Mouse (Mus musculus) v-Abl transformed pro-B cells (cell line): ENCODE results near the gene Ranbp3.

Experiments used
- in situ Hi-C, 2 experiments: fragments of 400-800 bp; cut with MboI; formaldehyde crosslinking; loops; one replicate each; pipeline ENCODE4 v1.15.1; 2025; ENCODE audit not compliant: unreplicated experiment in 2 of 2

The Ranbp3 gene

DNA sequence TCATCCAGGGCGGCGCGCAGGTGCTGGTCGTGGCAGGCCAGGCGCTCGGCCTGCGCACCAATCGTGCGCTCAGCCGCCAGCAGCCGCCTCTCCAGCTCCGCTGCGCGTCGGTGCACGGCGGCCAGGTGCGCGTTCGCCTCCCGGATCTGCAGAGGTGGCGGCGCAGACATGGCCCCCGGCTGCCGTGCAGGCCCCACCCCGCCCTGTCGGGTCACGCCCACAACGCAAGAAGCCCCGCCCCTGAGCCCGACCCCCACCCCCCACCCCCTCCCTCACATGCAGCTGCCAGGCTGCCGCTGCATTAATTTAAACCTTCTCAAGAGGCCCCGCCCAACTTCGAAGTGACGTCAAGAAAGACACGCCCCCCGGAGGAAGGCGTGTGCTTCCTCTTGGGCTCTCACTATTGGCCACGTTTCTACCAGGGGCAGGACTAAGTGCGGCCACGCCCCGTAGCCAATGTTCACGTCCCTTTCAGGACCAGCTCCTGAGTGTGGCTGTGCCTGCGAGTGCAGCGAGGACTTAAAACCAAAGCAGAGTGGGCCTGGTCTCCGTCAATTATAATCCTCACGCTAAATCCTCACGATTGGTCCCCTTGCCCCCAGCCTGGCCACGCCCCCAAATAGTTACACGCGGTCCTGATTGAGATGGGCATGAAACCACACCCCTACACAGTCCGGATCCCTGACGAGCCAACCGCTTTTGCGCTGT lies 43.7 kb downstream of the Ranbp3 start:
- in situ Hi-C loops = loop anchor here in 1 of 2 experiments (5.0 kb wide), 1 partner anchor 45 kb away; the partner anchor contains the start of gene Dus3l

DNA sequence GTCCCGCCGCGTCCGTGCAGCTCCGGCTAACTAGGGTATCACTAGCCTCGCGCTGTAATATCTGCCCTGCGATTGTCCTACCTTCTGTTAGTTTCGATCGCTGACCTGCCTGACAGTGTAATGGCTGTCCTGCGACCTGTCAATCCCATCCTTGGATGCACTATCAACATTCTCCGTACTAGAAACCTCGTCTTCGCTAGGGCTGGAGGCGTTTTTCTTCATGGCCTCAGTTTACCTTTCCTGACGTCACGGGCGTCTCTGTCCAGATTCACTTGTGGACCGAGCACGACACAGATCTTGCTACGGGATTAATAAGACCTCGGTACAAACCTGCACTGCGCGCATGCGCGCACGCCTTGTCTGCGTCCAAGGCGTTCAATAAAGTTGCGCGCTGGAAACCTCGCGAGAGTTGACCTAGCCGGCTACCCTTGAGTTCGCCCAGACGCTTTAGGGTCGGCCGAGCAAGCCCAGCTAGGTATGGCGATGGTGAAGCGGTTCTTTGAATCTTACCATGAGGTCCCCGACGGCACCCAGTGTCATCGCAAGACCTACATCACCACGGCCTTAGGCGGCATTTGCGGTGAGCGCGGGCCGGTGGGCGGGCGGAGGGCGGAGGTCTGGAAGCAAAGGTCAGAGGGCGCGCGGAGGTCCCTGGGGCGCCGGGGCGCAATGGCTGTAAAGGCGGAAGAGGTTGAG lies 44.4 kb downstream of the Ranbp3 start, which contains the start of the genes Ndufa11 and Vmac:
Ndufa11 (plus strand) TSS at position 405 of the 696 bp plus-strand sequence.
Vmac (minus strand) TSS at position 660 of the 696 bp plus-strand sequence.
- in situ Hi-C loops = loop anchor here in 1 of 2 experiments (5.0 kb wide), 1 partner anchor 45 kb away; the partner anchor contains the start of gene Dus3l

DNA sequence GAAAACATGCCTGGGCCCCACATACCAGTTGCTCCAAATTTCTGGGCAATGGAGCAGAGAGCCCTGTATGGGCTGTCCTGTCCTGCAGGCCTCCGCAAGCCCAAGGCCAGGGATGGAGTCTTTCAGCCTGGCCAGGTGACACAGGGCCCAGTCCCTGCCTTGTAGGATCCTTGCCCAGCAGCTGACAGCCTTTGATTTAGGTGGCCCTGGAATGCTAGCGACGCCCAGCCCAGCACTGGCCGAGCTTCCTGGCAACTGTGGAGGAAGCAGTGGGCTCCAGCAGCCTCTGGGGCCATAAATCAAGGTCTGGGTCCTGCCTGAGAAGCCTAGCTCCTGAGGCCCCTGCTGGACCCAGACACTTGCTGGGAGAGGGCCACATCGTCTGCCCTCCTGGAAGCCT lies 49.3 kb downstream of the Ranbp3 start:
- in situ Hi-C loops = no loop called here

DNA sequence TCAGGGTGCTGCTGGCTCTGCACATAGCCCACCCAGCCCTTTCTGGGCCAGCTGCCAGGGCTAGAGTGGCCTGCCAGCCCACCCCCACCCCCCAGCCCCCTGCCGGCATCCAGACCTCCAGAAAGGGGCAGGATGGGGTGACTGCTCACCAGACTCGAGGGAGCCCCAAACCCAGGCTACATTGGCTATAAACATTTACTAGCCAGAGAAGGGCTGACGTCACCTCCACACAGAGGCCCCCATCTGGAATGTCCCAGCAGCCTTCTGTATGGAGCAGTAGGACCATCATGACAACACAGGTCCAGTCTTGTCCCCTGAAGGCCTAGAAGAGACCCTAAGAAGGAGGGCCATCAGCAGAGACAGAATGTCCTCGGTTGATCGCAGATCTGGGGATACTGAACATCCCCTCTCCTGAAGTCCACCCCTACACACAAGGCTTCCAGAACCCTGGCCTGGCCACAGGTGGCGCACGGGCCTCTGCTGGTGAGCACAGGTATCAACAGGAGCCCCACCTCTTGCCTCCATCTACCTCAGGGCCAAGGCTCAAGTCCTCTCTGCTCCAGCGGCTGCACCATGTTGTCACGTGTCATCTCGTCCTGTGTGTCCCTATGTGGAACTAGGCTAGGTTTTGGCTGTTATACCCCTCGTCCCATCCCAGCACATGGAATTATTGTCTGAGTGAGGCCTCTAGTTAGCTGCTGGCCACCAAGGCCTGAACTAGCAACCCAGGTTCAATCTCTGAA lies 50.5 kb downstream of the Ranbp3 start:
- in situ Hi-C loops = no loop called here

DNA sequence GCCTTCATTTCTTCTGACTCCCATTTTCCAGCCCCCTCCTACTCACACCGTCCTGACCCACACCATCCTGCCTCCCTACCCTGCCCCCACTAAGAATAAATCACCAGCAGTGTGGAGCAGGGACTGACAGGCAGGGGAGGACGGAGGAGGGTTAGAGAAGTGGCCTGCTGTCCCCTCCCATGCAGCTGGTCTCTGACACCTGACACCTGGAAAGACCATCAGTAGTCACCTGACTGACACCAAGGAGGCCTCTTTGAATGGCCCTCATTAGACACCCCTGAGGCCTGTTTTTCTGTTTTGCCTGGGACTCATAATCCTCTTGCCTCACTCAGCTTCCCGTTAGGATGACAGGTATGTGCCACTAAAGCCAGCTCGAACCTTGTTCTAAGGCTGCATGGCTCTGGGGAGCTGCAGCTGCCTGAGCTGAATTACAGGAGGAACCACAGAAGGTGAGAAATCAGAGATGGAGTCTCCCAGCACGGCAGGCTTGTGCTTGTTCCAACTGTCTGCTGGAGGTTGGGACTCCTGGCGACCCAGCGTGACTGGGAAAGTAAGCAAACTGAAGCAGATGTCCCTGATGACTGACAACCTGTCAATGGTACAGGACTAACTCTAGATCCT lies 54.0 kb downstream of the Ranbp3 start:
- in situ Hi-C loops = no loop called here

DNA sequence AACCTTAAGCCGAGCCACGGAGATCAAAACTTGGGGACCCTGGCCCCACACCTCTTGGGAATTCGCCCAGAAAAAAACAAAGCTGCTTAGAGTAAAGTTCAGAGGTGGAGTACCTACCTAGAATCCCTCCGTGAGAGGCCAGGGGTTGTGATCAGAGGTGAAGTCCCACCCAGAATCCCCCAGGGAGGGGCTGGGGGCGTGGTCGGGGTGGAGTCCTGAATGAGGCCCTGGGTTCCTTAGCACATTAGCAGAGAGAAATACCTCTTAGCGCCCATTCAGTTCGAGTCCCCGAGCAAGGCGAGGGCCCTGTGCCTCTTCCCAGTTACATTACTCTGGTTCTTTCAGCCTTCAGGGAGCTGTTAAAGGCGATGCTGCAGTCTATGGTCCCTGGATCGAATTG lies 54.6 kb downstream of the Ranbp3 start:
- in situ Hi-C loops = no loop called here

DNA sequence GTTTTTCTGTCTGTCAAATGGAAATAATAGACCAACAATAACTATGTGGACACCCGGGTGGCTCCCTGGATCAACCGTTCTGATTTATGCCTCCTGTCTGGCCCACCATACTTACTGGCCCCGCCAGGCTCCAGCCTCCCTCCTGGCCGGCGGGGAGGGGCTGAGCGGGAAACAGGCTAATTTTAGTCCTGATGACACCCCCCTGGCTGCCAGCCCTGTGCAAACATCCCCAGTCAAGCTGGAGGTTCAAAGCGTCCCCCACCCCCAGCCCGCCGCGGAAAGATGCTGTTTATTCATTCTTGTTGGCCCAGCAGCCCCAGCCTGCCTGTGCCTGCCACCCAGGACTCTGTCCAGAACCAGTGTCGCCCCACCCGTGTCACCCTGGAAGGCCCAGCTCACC lies 55.0 kb downstream of the Ranbp3 start:
- in situ Hi-C loops = no loop called here

DNA sequence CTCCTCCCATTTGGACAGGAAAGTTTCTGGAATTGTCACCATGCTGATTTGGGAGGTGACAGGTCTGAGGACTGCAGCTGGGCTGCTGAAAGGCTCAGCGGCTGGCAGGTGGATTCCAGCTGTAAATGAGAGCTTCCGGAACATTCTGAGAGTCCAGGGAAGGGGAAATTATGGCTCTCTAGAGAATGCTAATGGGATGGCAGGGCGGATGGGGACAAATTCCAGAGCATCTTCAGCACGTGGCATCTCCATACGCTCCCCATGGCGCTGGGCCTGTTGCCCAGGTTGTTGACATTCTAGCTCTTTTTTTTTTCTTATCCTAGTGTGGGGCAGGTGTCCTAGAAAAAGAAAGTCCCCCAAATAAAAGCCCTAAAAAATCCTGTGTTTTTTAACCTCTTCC lies 56.1 kb downstream of the Ranbp3 start:
- in situ Hi-C loops = no loop called here

DNA sequence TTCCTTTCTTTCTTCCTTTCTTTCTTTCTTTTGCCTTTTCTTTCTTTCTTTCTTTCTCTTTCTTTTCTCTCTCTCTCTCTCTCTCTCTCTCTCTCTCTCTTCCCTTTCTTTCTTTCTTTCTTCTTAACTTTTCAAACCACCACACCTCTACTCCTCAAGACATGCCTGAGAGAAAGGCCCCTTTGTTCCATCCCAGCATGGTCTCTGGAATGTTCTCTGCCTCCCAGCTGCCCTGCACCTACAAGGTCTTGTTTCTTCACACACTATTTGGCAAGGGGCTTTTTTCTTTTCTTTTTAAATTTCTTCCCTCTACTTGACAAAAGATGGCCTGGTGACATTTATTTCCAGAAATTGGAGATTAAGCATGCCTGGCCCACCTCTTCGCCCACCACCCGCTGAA lies 56.6 kb downstream of the Ranbp3 start:
- in situ Hi-C loops = no loop called here

DNA sequence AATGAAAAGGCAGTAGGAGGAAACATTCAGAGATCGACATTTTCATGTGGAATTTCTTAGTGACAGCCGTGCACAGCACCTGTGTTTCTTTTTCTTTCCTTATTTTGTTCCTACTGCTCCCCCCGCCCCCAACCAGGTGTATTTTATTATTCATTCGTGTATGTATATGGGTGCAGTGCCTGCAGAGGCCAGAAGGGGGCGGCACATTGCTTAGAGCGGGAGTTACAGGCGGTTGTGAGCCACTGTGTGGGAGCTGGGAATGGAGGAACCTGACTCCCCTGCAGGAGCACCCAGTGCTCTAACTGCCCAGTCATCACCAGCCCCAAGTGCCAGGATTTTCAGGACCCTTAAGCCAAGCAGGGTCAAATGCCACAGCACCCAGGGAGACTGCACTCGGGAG lies 63.4 kb downstream of the Ranbp3 start:
- in situ Hi-C loops = no loop called here

DNA sequence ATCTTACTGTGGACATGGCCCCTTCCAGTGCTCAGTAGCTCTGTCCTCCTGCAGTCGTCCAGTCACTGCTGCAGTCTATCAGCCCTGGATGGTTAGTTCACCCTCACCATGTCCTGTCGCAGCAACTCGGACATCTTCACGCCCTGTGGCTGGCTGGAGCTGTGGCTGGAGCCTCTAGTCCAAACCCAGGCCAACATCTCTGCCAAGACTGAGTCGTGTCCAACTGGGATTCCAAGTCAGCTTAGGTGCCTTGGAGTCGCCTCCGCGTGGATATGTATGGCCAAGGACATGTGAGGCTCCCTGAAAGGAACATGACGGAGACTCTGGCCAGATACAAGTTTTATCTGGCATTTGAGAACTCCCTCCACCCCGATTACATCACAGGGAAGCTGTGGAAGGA lies 65.1 kb downstream of the Ranbp3 start:
- in situ Hi-C loops = no loop called here

DNA sequence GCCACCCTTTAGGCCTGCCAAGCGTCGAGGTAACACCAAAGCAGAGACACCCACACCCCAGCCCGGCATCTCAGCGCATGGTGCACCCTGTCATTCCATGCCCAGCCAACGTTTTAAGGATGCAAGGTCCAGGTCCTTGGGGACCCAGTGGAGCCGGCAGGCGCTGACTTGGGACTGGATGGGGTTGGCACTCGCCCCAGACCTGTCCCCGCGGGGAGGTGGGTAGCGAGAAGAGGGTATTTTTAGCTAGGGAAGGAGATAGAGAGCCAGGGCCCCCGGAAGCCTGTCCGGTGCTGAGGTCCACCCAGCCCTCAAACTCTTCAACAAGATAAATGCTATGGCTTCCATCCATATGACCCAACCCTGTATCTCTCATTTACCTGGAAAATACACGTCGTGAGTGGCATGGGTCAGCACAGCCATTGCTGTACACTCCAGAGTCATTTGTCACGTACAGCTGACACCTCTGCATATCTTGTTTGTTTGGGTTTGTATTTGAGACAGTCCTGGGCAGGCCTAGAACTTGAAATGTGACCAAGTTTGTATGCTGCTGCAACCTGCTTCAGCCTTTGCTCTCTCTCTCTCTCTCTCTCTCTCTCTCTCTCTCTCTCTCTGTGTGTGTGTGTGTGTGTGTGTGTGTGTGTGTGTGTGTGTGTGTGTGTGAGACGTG lies 67.2 kb downstream of the Ranbp3 start:
- in situ Hi-C loops = no loop called here

DNA sequence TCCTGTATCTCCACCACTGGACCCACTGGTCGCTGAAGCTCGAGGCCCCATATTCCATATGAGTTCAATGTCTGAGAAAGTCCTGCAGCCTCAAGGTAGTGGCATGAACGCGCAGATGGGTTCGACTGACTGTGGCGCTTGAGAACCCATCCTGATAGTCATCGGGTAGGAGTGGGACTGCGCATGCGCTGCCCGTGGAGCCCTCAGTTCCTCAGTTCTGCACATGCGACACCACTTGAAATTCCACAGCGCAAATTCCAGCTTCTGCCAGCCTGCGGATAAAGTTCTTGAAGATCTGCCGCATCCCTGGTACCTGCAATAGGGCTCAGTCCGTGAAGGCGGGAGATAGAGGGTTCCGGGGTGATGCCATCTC lies 67.7 kb downstream of the Ranbp3 start:
- in situ Hi-C loops = no loop called here

DNA sequence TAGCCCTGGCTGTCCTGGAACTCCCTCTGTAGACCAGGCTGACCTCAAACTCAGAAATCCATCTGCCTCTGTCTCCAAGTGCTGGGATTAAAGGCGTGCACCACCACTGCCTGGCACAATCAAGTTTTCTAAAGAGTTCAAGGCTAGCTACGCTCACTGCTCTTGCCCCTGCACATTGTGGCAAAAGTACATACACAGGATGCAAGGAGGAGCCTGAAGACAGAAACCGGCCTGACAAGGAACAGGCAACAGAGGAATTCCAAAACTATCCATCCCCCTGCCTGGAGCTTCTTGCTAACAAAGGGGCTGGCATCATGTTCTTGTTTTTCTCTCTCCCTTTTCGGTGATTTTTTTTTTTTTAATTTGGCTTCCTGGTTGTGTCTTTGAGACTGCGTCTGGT lies 71.1 kb downstream of the Ranbp3 start:
- in situ Hi-C loops = no loop called here

DNA sequence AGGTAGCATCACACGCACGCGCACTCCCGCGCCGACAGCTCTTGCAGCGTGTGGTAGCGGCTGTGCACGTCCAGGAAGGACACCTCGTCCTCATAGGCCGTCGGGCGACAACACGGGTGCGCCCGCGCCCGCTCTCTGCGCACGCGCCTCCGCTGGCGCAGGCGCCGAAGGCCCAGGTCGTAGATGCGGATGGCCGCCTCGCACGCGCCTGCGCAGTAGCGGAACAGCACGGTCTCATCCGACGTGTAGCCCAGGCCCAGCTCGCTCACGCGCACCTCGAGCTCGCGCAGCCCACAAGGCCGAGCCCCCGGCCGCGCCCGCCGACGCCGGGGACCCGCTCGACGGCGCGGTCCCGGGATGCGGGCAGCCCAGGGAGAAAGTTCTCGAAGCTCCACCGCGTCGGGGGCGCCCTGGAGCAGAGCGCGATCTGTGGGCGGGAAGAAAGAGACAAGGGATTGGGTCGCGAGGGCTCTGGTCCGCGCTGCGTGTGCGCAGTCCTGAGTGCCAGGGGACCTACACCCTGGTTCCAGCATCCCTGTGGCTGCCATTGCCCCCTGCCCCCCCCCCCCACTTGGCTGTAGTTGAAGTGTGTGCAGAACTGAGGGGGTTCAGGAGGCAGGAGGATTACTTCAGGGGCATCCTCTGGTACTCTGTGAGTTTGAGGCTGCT lies 78.4 kb downstream of the Ranbp3 start:
- in situ Hi-C loops = no loop called here

DNA sequence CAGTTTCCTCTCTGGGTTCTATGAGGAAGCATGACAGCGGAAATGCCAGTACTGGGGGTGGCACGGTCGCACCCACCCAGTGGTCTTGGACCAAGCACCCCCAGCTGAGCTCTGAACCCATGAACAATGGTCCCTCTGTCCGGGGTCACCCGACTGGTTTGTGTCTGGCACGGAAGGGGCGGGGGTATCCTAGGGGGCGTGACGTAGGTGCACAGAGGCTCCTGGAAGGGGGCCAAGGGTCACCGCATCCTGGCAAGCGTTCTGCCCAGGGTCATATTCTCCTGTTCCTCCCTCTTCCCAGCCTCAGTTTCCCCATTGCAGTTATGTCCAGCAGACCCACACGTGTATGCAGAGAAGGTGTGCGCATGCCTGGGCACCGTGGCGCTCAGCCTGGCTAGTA lies 80.4 kb downstream of the Ranbp3 start:
- in situ Hi-C loops = no loop called here

DNA sequence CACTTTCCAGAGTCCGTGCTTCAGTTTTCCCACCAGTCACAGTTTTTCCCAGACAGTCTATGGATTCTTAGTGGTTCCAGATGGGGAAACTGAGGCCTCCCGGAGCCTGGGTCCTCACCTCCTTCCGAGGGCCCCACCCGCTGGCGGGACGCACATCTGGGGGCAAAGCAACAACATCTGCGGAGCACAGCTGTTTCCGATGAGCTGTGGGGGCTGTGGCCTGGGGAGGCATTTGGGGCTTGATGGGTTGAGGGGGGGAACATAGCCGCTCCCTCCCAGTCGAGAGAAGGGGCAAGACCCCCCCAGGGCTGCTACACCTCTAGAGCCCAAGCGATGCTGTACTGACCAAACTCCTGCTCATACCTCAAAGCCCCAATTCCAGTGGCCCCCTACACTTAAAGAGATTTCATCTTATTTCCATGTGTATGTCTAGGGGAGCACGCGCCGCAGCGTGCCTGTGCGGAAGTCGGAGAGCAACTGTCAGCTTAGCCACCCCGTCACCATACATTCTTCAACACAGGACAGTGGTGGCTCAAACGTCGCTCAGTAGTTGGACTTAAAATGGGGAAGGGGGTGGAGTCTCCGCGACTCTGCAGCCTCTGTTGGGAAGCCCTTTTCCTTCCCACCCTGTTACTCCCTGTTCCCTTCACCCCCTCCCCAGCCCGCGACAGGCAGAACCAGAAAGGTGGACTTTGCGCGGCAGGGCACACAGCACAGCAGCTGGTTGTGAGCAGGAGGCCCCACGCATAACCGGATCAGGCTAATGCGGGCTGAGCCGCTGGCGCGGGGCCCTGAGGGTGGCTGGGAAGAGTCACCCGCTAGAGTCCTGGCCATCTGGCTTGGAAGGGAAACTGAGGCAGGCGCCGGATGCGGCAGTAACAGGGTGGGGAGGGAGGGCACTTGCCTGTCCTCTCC lies 81.4 kb downstream of the Ranbp3 start:
- in situ Hi-C loops = no loop called here

DNA sequence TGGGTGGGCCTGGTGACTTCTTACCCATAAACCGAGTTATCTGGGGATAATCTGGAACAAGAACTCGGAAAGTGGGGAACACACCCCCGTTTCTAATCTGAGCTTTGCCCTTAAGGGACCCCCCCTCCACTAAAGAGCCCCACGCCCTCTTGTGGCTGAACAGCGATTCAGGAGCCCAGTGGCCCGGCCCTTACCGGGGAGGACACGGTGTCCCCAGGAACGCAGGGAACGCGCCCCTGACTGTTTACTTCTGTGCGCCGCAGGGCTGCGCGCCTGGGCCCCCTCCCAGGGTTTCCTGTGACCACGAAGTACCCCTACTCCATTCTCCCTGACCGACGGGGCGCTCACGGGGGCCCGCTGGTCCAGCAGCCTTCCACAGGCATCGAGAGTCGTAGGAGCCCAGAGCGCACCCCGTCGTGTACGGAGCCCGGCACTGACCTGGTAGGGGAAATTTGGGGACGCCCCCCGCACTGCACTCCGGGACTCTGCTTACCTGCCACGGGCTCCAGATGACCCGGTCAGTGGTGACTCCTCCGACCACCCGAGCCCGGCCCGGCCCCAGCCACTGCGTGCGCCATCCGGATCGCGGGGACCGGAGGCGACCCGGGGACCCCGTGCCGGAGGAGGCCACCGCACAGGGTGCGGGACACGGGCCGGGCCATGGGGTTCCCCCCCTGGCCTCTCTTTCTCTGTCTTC lies 83.8 kb downstream of the Ranbp3 start:
- in situ Hi-C loops = no loop called here
